Mouse (Mus musculus) CH12.LX (cell line): Measurements from ENCODE around the gene Zfp800.

ENCODE experiments used
- CHD1 ChIP-seq: IDR thresholded peaks from 2 replicates; pipeline ENCODE4 v1.6.1; 2012; ENCODE audit warnings: low read depth, low read length, improper control_type of control experiment, inconsistent platforms
- CHD2 ChIP-seq: IDR thresholded peaks from 2 replicates; pipeline ENCODE4 v1.6.1; 2011; ENCODE audit warnings: low read length, improper control_type of control experiment
- CTCF ChIP-seq, 2 experiments: IDR thresholded peaks in 1 of 2; conservative IDR thresholded peaks in 1 of 2; 2 replicates each; pipeline ENCODE4 v1.5.1; 2011 to 2012; ENCODE audit warnings: low read depth in 2 of 2, low read length in 2 of 2, improper control_type of control experiment in 1 of 2, inconsistent platforms in 1 of 2, mild to moderate bottlenecking in 1 of 2, moderate library complexity in 1 of 2
- ELF1 ChIP-seq: IDR thresholded peaks from 2 replicates; pipeline ENCODE4 v1.6.1; 2014; ENCODE audit warnings: low read depth, mild to moderate bottlenecking, inconsistent platforms, low read length, improper control_type of control experiment
- EP300 ChIP-seq: IDR thresholded peaks from 2 replicates; pipeline ENCODE4 v1.6.1; 2011; ENCODE audit warnings: low read length, improper control_type of control experiment
- MAX ChIP-seq: IDR thresholded peaks from 2 replicates; pipeline ENCODE4 v1.6.1; 2011; ENCODE audit warnings: low read length, improper control_type of control experiment
- NRF1 ChIP-seq: IDR thresholded peaks from 2 replicates; pipeline ENCODE4 v1.6.1; 2014; ENCODE audit warnings: low read depth, mild to moderate bottlenecking, inconsistent platforms, low read length, improper control_type of control experiment, moderate library complexity
- RCOR1 ChIP-seq: conservative IDR thresholded peaks from 2 replicates; pipeline ENCODE4 v1.6.1; 2012; ENCODE audit warnings: low read depth, mild to moderate bottlenecking, inconsistent platforms, low read length, improper control_type of control experiment
- TCF12 ChIP-seq: IDR thresholded peaks from 2 replicates; pipeline ENCODE4 v1.6.1; 2014; ENCODE audit warnings: low read depth, mild to moderate bottlenecking, inconsistent platforms, low read length, improper control_type of control experiment
- UBTF ChIP-seq: IDR thresholded peaks from 2 replicates; pipeline ENCODE4 v1.6.1; 2012; ENCODE audit warnings: low read depth, mild to moderate bottlenecking, inconsistent platforms, low read length, improper control_type of control experiment, moderate library complexity
- USF1 ChIP-seq: IDR thresholded peaks from 2 replicates; pipeline ENCODE4 v1.6.1; 2014; ENCODE audit warnings: low read depth, mild to moderate bottlenecking, inconsistent platforms, low read length, improper control_type of control experiment

- TF ChIP-seq CTCF (conservative IDR thresholded peaks at IDR 0.05 in 1 of 2, IDR thresholded peaks at IDR 0.05 in 1 of 2; ENCODE audit: low read depth in 2 of 2, low read length in 2 of 2): no peak
- no peak for TF ChIP-seq CHD2
- no peak for TF ChIP-seq USF1
- no peak for TF ChIP-seq MAX
- no peak for TF ChIP-seq NRF1
- TF ChIP-seq ELF1: no peak
- TF ChIP-seq TCF12: no peak
- no peak for TF ChIP-seq EP300
- TF ChIP-seq CHD1: no peak
- no peak for TF ChIP-seq RCOR1
- no peak for TF ChIP-seq UBTF
Observed at GRCm38 (mm10) chr6:28419673-28420072, 21.9 kb upstream of the Zfp800 start.
